Mouse (Mus musculus) embryonic facial prominence, embryonic 14.5 days (tissue): ENCODE measurements around the gene Tcp11l1. TPM values are rescaled to one million over a fixed set of nuclear protein-coding genes. Genes with fewer than 3 reads are reported as not detected.

Source experiments
- ATAC-seq: fragments of 200-750 bp; cut with Nextera tagmentation; 2 replicates; pipeline ENCODE4 v1.8.0; 2017; ENCODE audit warnings: low read depth, moderate number of reproducible peaks, moderate TSS enrichment
- DNase-seq: peaks from one replicate; pipeline ENCODE4 v3.0.0-alpha.2; 2015; ENCODE audit warnings: low spot score
- H3K27ac ChIP-seq: fragments of 300-500 bp; sonication (generic); replicated peaks from 2 replicates; pipeline ENCODE4 v1.5.1; 2014; ENCODE audit warnings: low read depth, mild to moderate bottlenecking, low read length, moderate library complexity
- H3K27me3 ChIP-seq: fragments of 300-500 bp; sonication (generic); replicated peaks from 2 replicates; pipeline ENCODE4 v1.6.1; 2014; ENCODE audit warnings: low read length; ENCODE audit not compliant: control insufficient read depth, insufficient read depth
- H3K36me3 ChIP-seq: fragments of 300-500 bp; sonication (generic); 2 replicates; pipeline ENCODE4 v1.6.1; 2014; ENCODE audit warnings: low read length, mixed read lengths; ENCODE audit not compliant: control insufficient read depth, insufficient read depth
- H3K4me1 ChIP-seq: fragments of 300-500 bp; sonication (generic); 2 replicates; pipeline ENCODE4 v1.6.1; 2014; ENCODE audit warnings: antibody characterized with exemption, low read length; ENCODE audit not compliant: control insufficient read depth, insufficient read depth
- H3K4me2 ChIP-seq: fragments of 300-500 bp; sonication (generic); 2 replicates; pipeline ENCODE4 v1.6.1; 2014; ENCODE audit warnings: low read depth, mild to moderate bottlenecking, low read length, moderate library complexity, mixed read lengths
- H3K4me3 ChIP-seq: fragments of 300-500 bp; sonication (generic); 2 replicates; pipeline ENCODE4 v1.5.1; 2014; ENCODE audit warnings: low read depth, mild to moderate bottlenecking, low read length
- H3K9ac ChIP-seq: fragments of 300-500 bp; sonication (generic); 2 replicates; pipeline ENCODE4 v1.6.1; 2014; ENCODE audit warnings: low read depth, mild to moderate bottlenecking, low read length, moderate library complexity, mixed read lengths
- H3K9me3 ChIP-seq: fragments of 300-500 bp; sonication (generic); 2 replicates; pipeline ENCODE4 v1.6.1; 2016; ENCODE audit warnings: low read length; ENCODE audit not compliant: control insufficient read depth
- WGBS: fragments of 180-500 bp; shearing (Covaris S2); extraction: QIAGEN DNeasy Blood & Tissue Kit; methylation state at CpG from one replicate; pipeline ENCODE4 v1.1.7; 2014; 5-methylcytosine and 5-hydroxymethylcytosine counted together
- polyA plus RNA-seq: library from polyadenylated mRNA; unstranded; fragments of >200 nt; fragmentation: Nextera tagmentation; extraction: Ambion mirVana; gene quantifications from 2 replicates; pipeline ENCODE4 v1.2.1, GENCODE M21; 2014

Tcp11l1 gene
- polyA plus RNA-seq, 1 experiment from 2014 or later: 32.6 TPM

DNA sequence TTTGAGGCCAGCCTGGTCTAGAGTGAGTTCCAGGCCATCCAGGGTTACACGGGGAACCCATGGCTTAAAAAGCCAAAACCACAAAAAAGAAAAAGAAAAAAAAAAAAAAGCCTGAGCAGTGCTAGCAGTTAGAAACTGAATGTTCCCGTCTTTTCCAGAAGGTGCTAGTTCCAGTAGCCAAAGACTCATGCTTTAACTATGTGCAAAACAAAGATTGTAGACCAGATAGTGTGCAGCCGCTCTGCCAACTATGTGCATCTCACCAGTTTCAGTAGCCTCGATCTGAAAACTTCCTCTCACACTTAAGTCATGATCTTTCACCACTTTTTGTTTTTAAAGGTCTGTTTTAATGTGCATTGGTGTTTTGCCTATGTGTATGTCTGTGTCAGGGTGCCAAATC lies 5.9 kb upstream of the Tcp11l1 start:
- Histone ChIP-seq H3K9ac (no peak overlapping the region), H3K36me3 (no peaks in the 10 kb centered on the region), H3K4me2 (no peak overlapping the region), H3K4me3 (no peak overlapping the region), H3K4me1 (no peaks in the 10 kb centered on the region), H3K27me3 (no peaks in the 10 kb centered on the region), H3K9me3 (no peaks in the 10 kb centered on the region), H3K27ac (no peak overlapping the region)
- DNase-seq: no peak
- ATAC-seq: no peak
- 83% methylated on average over 4 of the region's 4 CpGs for WGBS

DNA sequence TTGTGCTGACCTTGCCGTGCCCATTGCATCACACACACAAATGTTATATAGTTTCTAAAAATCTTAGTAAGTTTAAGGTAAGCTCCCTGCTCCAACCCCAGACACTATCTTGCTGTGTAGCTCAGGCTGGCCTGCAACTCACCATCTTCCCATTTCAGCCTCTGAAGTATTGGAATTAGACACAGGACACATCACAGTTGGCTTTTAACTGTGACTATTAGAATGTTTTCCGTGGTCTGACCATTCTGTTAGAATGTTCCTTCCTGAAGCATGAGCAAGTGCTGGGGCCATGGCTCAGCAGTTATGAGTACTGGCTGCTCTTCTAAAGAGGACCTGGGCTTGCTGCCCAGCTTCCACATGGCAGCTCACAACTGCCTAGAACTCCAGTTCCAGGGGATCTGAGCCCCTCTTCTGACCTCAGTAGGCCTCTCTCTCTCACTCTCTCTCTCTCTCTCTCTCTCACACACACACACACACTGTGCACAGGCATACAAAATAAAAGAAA lies 5.3 kb upstream of the Tcp11l1 start:
- Histone ChIP-seq H3K36me3 (no peaks in the 10 kb centered on the region), H3K4me1 (no peaks in the 10 kb centered on the region), H3K4me2 (no peak overlapping the region), H3K27me3 (no peaks in the 10 kb centered on the region), H3K4me3 (no peak overlapping the region), H3K9ac (no peak overlapping the region), H3K27ac (no peak overlapping the region), H3K9me3 (no peaks in the 10 kb centered on the region)
- ATAC-seq: no peak
- 79% methylated on average over 2 of the region's 2 CpGs for WGBS
- DNase-seq: no peak

DNA sequence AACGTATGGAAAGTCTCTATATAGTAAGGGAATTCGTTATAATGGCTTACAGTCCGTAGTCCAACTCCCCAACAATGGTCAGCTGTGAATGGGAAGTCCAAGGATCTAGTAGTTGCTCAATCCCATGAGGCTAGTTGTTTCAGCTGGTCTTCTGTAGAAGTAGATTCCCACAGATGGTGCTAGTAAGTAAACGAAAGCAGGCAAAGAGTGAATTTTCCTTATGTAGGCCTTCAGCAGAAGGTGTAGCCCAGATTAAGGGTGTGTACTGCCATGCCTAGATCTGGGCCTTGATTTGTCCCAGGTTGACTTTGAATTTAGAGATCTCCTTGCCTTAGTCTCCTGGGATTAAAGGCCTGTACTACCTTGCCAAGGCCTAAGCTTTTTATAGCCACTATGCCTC lies 4.3 kb upstream of the Tcp11l1 start, which contains the start of gene Pin1rt1:
Gene Pin1rt1, minus strand, starts transcription at position 101 of the 400 bp plus-strand sequence.
- Histone ChIP-seq H3K36me3 (no peaks in the 10 kb centered on the region), H3K9me3 (no peaks in the 10 kb centered on the region), H3K4me3 (no peak within 1 kb of the TSS), H3K4me2 (no peak within 1 kb of the TSS), H3K9ac (no peak within 1 kb of the TSS), H3K4me1 (no peaks in the 10 kb centered on the region), H3K27me3 (no peaks in the 10 kb centered on the region), H3K27ac (no peak within 1 kb of the TSS)
- WGBS: 84% methylated on average over 4 of the region's 4 CpGs
- DNase-seq (no peak), ATAC-seq (no peak)

DNA sequence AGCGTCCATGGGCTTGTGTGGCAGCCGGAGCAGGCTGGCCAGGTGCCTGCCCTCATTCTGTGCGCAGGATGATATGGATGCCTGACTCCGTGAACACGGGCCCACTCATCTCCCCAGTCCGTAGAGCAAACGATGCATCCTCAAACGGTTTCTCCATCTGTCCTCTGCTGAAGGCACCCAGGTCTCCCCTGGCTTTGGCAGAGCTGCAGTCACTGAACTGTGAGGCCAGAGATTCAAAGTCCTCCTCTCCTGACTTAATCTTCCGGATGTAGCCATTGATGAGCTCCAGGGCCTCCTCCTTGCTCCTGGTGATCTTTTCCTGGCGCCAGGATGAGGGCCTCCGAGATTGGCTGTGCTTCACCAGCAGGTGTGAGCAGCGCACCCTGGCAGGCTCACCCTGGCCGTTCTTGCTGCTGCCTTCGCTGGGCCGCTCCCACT lies 2.3 kb upstream of the Tcp11l1 start:
- H3K4me2 ChIP-seq: no peak overlapping the region
- no peaks in the 10 kb centered on the region for H3K9me3 ChIP-seq
- no peaks in the 10 kb centered on the region for H3K27me3 ChIP-seq
- H3K27ac ChIP-seq: no peak overlapping the region
- no peaks in the 10 kb centered on the region for H3K36me3 ChIP-seq
- H3K4me3 ChIP-seq: no peak overlapping the region
- 41% methylated on average over 15 of the region's 15 CpGs for WGBS
- ATAC-seq (no peak), DNase-seq (no peak)
- H3K4me1 ChIP-seq: peaks cover 12% of the 10 kb centered on the region; the same call in 1 of the 2 replicates
- no peak overlapping the region for H3K9ac ChIP-seq

DNA sequence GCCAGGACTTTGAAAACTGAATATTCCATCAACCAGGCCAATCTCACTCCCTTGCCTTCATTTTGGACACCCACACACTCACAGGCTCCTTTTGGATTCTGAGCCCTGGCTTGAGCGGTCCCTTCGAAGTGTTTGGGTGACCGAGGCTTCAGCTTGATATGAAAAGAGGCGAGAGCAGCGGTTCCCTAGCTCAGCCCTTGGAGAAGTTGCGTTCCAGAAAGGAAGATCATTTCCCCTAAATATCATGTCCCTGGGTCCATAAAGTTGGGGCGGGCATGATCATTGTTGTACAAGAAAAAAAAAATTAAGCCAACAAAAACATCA lies 479 bp upstream of the Tcp11l1 start:
- H3K4me3 ChIP-seq: peak overlapping the region; percentile 76
- peak overlapping the region; percentile 85 for H3K9ac ChIP-seq
- no peaks in the 10 kb centered on the region for H3K27me3 ChIP-seq
- H3K9me3 ChIP-seq: no peaks in the 10 kb centered on the region
- peak overlapping the region; percentile 91 for H3K27ac ChIP-seq
- ATAC-seq (peak; percentile 3; the same call in 1 of the 2 replicates), DNase-seq (no peak)
- H3K36me3 ChIP-seq: no peaks in the 10 kb centered on the region; the same call in 1 of the 2 replicates
- H3K4me1 ChIP-seq: peaks cover 12% of the 10 kb centered on the region; the same call in 1 of the 2 replicates
- H3K4me2 ChIP-seq: peak overlapping the region; percentile 66
- WGBS: under 1% methylated on average over 7 of the region's 7 CpGs

DNA sequence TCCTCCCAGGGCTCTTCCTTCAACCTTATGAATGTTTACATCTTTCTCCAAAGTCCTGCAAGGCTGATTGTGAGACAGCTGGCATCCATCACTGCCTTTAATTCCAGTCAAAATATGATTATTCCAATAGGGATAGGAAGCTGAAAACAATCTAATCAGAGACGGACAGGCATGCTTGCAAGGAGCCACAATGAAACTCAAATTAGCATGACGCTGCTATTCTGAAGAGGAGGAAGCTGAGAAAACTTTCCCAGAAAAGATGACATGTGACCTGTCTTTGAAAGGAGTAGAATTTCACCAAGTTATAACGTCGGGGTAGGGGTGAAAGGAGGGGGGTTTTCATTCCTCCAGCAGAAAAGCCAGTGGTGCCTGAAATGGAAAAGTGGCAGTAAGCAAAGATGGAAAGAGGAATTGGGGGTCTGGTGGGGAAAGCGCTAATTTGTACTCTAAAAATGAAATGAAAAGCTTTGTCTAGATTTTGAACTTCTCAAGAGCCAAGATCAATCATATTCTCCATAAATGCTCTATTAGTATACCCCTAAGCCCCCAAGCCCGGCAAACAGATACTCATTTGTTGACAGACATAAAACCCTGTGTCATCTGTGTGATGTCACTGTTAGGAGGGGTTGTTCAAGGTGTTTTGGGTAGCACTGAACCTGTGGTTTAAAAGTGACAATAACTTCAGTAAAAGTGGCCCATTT lies 1.1 kb downstream of the Tcp11l1 start:
- 18% methylated on average over 6 of the region's 6 CpGs for whole genome bisulfite sequencing
- Histone ChIP-seq H3K9ac (no peak overlapping the region), H3K27ac (no peak overlapping the region), H3K4me2 (peak overlapping the region; percentile 66), H3K4me1 (peaks cover 12% of the 10 kb centered on the region; the same call in 1 of the 2 replicates), H3K36me3 (peaks cover 3% of the 10 kb centered on the region; the same call in 1 of the 2 replicates), H3K4me3 (peak overlapping the region; percentile 76), H3K27me3 (no peaks in the 10 kb centered on the region), H3K9me3 (no peaks in the 10 kb centered on the region)
- ATAC-seq: no peak
- DNase-seq: peak; percentile 31

DNA sequence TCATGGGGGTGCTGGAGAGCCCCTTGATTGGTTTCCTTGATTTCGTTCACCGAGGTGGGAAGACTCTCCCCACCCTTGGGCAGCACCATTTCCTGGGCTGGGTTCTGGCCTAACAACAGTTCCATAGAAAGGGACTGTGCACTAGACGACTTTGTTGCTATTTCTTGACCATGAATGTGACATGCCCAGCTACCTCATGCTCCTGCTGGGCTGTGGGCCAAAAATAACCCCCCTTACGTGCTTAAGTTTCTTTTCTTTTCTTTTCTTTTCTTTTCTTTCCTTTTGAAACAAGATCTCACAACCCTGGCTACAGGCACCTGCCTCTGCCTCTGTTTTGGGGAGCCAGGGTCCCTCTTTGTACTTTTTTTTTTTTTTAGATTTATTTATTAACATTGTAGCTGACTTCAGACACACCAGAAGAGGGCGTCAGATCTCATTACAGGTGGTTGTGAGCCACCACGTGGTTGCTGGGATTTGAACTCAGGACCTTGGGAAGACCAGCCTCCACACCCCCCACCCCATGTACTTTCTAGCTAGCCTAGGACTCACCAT lies 2.1 kb downstream of the Tcp11l1 start:
- no peak overlapping the region for H3K9ac ChIP-seq
- no peak for DNase-seq
- H3K36me3 ChIP-seq: peaks cover 11% of the 10 kb centered on the region; the same call in 1 of the 2 replicates
- no peak overlapping the region for H3K27ac ChIP-seq
- no peak overlapping the region for H3K4me3 ChIP-seq
- 54% methylated on average over 6 of the region's 6 CpGs for WGBS
- no peaks in the 10 kb centered on the region for H3K27me3 ChIP-seq
- H3K4me2 ChIP-seq: no peak overlapping the region
- no peaks in the 10 kb centered on the region for H3K9me3 ChIP-seq
- no peak for ATAC-seq
- peaks cover 12% of the 10 kb centered on the region; the same call in 1 of the 2 replicates for H3K4me1 ChIP-seq

DNA sequence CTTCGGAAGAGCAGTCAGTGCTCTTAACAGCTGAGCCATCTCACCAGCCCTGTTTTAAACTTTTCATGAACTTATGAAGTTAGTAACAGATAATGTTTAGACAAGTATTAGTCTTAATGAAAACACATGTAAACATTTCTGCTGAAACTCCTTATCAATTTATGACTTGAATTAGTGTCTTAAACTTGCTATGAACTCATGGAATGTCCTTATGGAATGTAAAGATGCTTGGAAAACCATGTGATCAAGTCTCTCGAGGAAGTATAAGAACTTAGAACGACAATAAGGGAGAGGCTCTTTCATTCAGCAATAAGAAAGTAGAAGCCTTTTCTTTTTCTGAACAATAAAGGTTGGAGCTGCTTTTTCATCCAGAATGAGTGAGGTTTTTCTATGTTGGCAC lies 7.6 kb downstream of the Tcp11l1 start:
- Histone ChIP-seq H3K36me3 (peaks cover 21% of the 10 kb centered on the region; the same call in 1 of the 2 replicates), H3K4me3 (no peak overlapping the region), H3K9ac (no peak overlapping the region), H3K4me2 (no peak overlapping the region), H3K27me3 (no peaks in the 10 kb centered on the region), H3K4me1 (no peaks in the 10 kb centered on the region), H3K27ac (no peak overlapping the region), H3K9me3 (no peaks in the 10 kb centered on the region)
- ATAC-seq (no peak), DNase-seq (no peak)
- WGBS: 81% methylated on average over 3 of the region's 3 CpGs
